Mouse (Mus musculus): ENCODE data around the gene Atp11a.

Atp11a gene

GRCm38 (mm10) chr8:12756391-12757157 is at the start of gene Atp11a:
Gene Atp11a, plus strand, starts transcription at chr8:12757014.
- peak; percentile 71 for DNase-seq (ENCODE audit: extremely low read depth, insufficient read length, low spot score)

DNA sequence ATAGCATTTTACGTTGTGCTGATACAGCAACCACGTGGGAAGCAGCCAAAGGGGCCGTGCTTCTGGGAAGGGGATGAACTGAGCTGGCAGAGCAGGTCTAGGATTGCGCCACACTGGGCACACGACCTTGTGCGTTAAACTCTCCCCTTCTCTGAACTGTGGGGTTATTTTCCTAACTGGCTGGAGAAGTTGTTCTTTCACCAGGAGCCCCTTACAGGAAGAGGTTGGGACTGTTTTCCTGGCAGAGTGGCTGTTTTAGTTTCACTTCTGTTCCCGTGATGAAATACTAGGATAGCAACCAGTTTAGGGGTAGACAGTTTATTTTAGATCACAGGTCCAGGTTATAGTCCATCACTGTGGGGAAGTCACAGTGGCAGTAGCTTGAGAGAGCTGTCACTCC is 45.2 kb upstream of the Atp11a start:
- DNase-seq (ENCODE audit: extremely low read depth, insufficient read length, low spot score), result no peak

GRCm38 (mm10) chr8:12715861-12716585 is 40.8 kb upstream of the Atp11a start:
- no peak for DNase-seq (ENCODE audit: extremely low read depth, insufficient read length, low spot score)

GRCm38 (mm10) chr8:12719091-12719490 is 37.7 kb upstream of the Atp11a start:
- no peak for DNase-seq (ENCODE audit: extremely low read depth, insufficient read length, low spot score)

DNA sequence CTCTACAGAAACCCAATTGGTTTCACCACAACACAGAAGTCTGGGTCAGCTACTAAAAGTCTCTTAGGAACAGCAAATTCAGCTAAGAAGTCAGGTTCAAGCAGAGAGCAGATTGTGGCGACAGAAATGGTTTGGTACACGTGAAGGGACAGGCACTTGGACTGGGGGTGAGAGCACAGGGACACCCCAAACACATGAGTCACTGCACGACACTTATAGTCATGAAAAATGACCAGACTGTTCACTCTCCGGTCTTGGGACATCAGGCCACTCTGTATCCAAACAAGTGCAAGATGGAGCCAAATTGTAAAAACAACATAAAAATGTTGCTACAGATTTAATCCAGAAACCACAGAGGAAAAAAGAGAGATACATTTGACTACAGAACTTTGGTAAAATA is 28.2 kb upstream of the Atp11a start:
- no peak for DNase-seq (ENCODE audit: extremely low read depth, insufficient read length, low spot score)

GRCm38 (mm10) chr8:12730780-12731179 is 26.0 kb upstream of the Atp11a start:
- no peak for DNase-seq (ENCODE audit: extremely low read depth, insufficient read length, low spot score)

- no peak for DNase-seq (ENCODE audit: extremely low read depth, insufficient read length, low spot score)
Observed at GRCm38 (mm10) chr8:12732431-12732830, 24.4 kb upstream of the Atp11a start.

DNA sequence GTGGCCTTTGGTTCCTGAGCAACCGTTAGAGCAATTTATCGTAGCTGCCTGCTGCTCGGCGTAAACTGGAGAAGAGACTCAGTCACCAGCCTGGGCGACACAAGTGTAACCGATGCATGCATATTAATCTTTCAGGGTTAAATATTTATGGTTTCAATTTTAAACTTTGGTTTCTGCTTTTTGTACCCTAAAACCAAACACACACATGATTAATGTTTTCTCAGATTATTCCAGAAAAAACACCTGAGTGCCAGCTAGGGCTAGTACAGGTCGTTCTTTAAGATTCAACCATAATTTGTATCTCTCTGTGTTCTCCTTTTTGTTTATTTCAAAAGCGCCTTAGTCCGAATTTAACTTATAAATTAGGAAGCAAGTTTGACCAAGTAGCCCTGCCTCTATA is 17.7 kb upstream of the Atp11a start:
- DNase-seq (ENCODE audit: extremely low read depth, insufficient read length, low spot score), result no peak

DNA sequence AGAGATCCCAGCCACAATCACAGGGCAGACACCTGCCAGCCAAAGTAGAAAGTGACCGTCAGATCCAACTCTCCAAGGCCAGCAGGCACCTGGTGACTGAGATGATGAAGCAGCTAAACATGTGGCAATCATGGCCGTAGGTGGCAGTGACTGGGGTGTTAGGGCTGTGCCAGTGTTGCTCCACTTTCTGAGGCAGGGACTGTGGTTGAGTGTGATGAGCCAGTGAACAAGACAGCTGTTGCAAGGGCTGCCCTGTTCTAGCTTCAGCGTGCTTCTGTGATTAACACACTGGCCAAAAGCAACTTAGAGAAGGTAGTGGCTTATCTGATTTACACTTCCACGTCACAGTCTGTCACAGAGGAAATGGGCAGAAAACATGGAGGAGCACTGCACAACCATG is 13.4 kb upstream of the Atp11a start:
- DNase-seq (ENCODE audit: extremely low read depth, insufficient read length, low spot score), result no peak

GRCm38 (mm10) chr8:12748183-12748582 is 8.6 kb upstream of the Atp11a start:
- no peak for DNase-seq (ENCODE audit: extremely low read depth, insufficient read length, low spot score)

DNA sequence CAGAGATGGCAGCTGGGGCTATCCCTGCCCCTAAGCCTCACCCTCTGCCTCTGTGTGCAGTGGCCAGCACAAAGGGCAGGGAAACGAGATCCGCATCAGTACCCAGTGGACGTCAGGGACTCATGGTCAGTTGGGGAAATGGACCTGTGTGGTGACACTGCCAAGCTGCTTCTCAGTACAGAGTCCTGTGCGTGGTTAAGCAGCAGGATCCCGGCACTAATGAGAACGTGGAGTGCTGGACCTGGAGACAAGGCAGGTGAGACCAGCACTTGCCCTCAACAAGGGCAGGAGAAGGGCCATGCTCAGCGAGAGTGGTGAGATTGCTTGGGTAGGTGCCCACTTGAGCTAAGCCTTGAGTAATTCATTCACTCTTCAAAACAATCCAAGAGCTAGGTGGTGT is 7.7 kb upstream of the Atp11a start:
- no peak for DNase-seq (ENCODE audit: extremely low read depth, insufficient read length, low spot score)

DNA sequence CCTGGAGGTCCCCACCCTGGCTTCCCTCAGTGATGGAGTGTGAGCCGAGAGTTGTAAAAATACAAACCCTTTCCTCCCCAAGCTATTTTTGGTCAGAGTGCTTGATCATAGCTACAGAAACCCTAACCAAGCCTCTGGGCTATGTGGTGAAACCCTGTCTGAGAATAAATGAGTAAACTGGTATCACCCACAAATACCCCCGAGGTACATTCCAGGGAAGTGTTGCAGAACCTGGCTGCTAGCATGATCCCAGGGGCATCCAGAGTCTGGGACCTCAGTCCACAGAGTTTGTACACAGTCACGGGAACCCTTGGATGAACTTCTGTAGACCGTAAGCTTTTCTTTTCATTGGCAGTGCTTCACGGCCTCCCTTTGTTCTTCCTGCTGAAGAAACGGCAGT is 3.8 kb upstream of the Atp11a start:
- peak; percentile 24 for DNase-seq (ENCODE audit: extremely low read depth, insufficient read length, low spot score)

GRCm38 (mm10) chr8:12754115-12754514 is 2.7 kb upstream of the Atp11a start:
- DNase-seq (ENCODE audit: extremely low read depth, insufficient read length, low spot score), result peak; percentile 36

- no peak for DNase-seq (ENCODE audit: extremely low read depth, insufficient read length, low spot score)
Observed at GRCm38 (mm10) chr8:12755312-12755711, 1.5 kb upstream of the Atp11a start.

GRCm38 (mm10) chr8:12755826-12756225 is 988 bp upstream of the Atp11a start:
- DNase-seq (ENCODE audit: extremely low read depth, insufficient read length, low spot score), result no peak

DNA sequence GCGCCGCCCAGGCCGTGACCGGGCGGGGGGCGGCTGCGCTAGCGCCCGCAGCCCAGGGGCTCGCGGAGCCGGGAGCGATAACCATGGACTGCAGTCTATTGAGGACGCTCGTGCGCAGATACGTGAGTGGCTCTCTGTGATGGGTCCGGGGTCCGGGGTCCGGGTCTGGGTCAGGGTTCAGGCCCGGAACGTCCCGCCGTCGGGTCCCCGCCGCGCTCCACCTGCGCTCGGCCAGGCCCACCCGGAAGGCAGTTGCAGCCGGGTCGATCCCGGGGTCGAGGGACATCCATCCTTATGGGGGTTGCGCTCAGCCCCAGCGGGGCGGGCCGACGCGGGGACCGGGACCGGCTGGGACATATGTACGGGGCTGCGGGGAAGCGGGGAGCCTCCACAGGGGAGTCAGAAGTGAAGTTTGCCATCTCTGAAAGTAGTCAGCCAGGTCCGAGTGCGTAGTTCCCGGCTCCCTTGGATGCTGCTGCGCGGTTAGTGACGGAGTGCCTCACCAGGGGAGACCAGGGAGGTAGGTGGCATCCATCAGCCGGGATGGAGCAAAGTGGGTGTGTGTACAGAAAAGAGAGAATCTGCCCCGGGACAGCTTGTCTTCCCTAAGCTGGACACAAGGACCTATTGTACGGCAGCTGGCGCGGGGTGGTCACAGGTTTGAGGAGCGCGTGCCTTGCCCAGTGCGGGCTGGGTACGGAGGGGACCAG is 572 bp downstream of the Atp11a start:
- DNase-seq (ENCODE audit: extremely low read depth, insufficient read length, low spot score), result peak; percentile 61

GRCm38 (mm10) chr8:12759963-12760362 is 3.1 kb downstream of the Atp11a start:
- no peak for DNase-seq (ENCODE audit: extremely low read depth, insufficient read length, low spot score)

- DNase-seq (ENCODE audit: extremely low read depth, insufficient read length, low spot score), result no peak
Observed at GRCm38 (mm10) chr8:12761873-12762272, 5.1 kb downstream of the Atp11a start.

DNA sequence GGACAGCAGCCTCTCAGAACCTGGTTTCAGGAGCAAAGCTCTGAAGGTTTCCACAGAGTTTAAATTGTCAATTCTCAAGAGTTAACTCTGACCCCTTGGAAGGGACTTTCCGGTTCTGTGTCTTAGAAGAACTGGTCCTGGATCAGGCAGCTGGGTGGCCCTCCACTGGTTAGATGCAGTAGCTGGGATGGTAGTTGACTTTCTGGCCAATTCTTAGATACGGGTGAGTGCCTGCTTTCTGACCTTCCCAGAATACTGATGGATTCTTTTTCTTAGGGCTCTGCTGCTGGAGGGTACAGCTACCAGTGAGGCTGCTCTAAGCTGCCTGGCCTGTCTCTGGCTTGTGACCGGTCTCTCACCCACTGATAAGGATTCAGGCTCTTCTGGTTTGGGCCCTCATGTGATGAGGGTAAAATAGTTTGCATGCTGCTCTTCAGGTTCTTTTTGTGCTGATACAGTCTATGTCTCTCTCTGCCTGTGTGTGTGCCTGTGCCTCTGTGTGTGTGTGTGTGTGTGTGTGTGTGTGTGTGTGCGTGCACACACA is 6.8 kb downstream of the Atp11a start:
- DNase-seq (ENCODE audit: extremely low read depth, insufficient read length, low spot score), result no peak

DNA sequence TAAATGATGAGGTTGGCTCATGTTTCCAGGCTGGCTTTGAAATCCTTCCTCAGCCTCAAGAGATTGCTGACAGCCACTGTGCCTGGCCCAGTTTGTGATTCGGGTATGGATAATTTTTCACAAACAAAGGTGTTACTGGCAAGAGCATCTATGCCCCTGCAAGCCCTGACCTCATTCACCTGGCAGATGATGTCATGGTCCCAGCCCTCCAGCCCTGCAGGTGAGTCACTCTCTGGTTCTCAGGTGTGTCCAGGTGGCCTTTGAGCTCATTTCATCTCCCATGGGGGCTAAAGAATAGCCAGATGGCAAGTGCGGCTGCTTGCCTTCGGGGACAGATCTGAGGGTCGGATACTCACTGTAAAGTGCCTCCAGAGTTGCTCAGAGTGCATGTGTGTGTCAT is 8.2 kb downstream of the Atp11a start:
- DNase-seq (ENCODE audit: extremely low read depth, insufficient read length, low spot score), result no peak

DNA sequence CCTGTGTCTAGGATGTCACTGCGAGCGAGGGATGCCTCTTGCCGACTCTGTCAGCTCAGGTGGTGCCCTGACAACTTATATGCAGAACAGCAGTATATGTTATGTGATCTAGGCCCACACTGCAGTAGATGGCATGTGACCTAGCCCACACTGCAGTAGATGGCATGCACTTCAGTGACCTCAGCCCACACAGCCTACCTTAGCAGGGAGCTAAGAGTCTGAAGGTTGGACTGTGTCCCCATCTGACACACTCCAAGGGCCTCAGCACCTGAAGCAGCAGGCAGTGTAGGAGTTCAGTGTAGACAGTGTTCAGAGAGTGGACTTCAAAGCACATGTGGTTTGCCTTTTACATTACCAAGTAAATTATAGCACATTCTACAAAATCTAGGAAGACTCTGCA is 10.4 kb downstream of the Atp11a start:
- no peak for DNase-seq (ENCODE audit: extremely low read depth, insufficient read length, low spot score)

Data from 3134 (cell line).